Mouse (Mus musculus): ENCODE results near the gene Il23r. TPM values are rescaled to one million over a fixed set of nuclear protein-coding genes. Genes with fewer than 3 reads are reported as not detected.

The Il23r gene
- polyA plus RNA-seq (2014; fragmentation: Illumina TruSeq; extraction: RNeasy Lipid Tissue Mini Kit (QIAGEN cat#74804); ENCODE audit: low read depth, low replicate concordance): not detected

GRCm38 (mm10) chr6:67491755-67492154 is at the start of gene Il23r:
Gene Il23r (minus strand): TSS chr6:67491855.

GRCm38 (mm10) chr6:67535777-67536054 is 44.1 kb upstream of the Il23r start, which contains the start of gene Tacstd2:
Gene Tacstd2 (minus strand): TSS chr6:67535796.

GRCm38 (mm10) chr6:67375982-67376391 is 115.7 kb downstream of the Il23r start, which contains the start of gene Il12rb2:
Gene Il12rb2 (minus strand): TSS chr6:67376188.

Other genes with a start within 250 kb of the Il23r start
- gene Il12rb2, start 115.7 kb downstream of the Il23r start, polyA plus RNA-seq (2014; fragmentation: Illumina TruSeq; extraction: RNeasy Lipid Tissue Mini Kit (QIAGEN cat#74804); ENCODE audit: low read depth, low replicate concordance): not detected
- not detected for gene Tacstd2, start 43.9 kb upstream of the Il23r start, polyA plus RNA-seq (2014; fragmentation: Illumina TruSeq; extraction: RNeasy Lipid Tissue Mini Kit (QIAGEN cat#74804); ENCODE audit: low read depth, low replicate concordance)